Mouse (Mus musculus): ENCODE results near the gene Lrrtm3. TPM values are rescaled to one million over a fixed set of nuclear protein-coding genes. Genes with fewer than 3 reads are reported as not detected.
A peak's percentile ranks its signal among the peaks of the same experiment; 100 is the strongest.

The Lrrtm3 gene
- 0.61 and 0.71 TPM in 2 replicates for polyA plus RNA-seq (2015; fragmentation: Nextera tagmentation; extraction: Ambion mirVana)

GRCm38 (mm10) chr10:64089680-64090460, at the start of gene Lrrtm3:
TSS of gene Lrrtm3 (minus strand) at chr10:64090277.
- Histone ChIP-seq H3K27ac (no peak within 1 kb of the TSS), H3K4me1 (peaks cover 30% of the 10 kb centered on the region), H3K4me3 (replicated peaks) (peak within 1 kb of the TSS; percentile 34), H3K27me3 (peaks cover 47% of the 10 kb centered on the region), H3K9ac (no peak within 1 kb of the TSS), H3K4me2 (peak within 1 kb of the TSS; percentile 59), H3K9me3 (replicated peaks) (no peaks in the 10 kb centered on the region), H3K36me3 (no peaks in the 10 kb centered on the region)
- WGBS, result under 1% methylated on average over 22 of the region's 22 CpGs
- ATAC-seq (replicated peaks; ENCODE audit: low FRiP score), result peak; percentile 94

DNA sequence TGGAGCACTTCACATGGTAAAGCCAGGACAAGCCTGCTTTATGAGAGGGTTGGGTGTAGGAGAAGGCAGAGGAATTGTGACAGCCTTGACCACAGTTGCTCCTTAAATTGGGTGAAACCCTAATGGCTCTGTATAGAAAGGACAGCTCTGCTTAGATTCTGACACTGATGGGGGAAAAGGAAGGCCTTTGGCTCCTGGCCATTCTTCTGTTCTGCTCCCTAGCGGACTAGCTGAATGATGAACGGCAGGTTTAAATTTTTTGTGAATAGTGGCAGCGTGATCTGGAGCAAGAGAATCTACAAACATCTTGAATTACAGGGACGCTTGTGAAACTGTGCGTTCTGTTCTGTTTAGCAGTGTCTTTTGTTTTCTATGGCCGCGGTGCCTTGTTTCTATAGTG, 45.4 kb upstream of the Lrrtm3 start:
- Histone ChIP-seq H3K9ac (no peak overlapping the region), H3K27ac (no peak overlapping the region), H3K4me2 (no peak overlapping the region), H3K9me3 (replicated peaks) (no peaks in the 10 kb centered on the region), H3K36me3 (no peaks in the 10 kb centered on the region), H3K4me1 (no peaks in the 10 kb centered on the region), H3K27me3 (no peaks in the 10 kb centered on the region), H3K4me3 (replicated peaks) (no peak overlapping the region)
- 50% methylated on average over 7 of the region's 7 CpGs for WGBS
- ATAC-seq (replicated peaks; ENCODE audit: low FRiP score), result no peak

DNA sequence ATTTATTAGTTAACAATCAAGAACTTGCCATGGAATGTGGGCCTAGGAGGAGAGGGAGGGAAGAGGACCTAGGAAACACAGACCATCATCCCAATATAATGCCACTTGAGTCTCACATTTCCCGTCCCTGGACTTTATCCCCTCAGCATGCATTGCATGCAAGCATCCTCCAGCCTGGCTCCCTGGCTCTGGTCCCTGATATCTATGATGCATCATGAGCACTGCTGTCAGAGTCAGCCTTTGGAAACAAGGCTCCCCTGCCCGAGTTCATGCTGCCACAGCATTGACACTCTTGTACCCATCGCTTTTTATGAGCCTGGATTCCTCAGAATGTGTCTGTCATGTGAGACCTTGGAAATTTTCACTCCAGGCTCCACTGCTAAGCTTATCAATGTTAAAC, 43.4 kb upstream of the Lrrtm3 start:
- Histone ChIP-seq H3K4me3 (replicated peaks) (no peak overlapping the region), H3K9ac (no peak overlapping the region), H3K36me3 (no peaks in the 10 kb centered on the region), H3K4me1 (no peaks in the 10 kb centered on the region), H3K9me3 (replicated peaks) (no peaks in the 10 kb centered on the region), H3K4me2 (no peak overlapping the region), H3K27ac (no peak overlapping the region), H3K27me3 (no peaks in the 10 kb centered on the region)
- WGBS, result 76% methylated on average over 3 of the region's 3 CpGs
- no peak for ATAC-seq (replicated peaks; ENCODE audit: low FRiP score)

DNA sequence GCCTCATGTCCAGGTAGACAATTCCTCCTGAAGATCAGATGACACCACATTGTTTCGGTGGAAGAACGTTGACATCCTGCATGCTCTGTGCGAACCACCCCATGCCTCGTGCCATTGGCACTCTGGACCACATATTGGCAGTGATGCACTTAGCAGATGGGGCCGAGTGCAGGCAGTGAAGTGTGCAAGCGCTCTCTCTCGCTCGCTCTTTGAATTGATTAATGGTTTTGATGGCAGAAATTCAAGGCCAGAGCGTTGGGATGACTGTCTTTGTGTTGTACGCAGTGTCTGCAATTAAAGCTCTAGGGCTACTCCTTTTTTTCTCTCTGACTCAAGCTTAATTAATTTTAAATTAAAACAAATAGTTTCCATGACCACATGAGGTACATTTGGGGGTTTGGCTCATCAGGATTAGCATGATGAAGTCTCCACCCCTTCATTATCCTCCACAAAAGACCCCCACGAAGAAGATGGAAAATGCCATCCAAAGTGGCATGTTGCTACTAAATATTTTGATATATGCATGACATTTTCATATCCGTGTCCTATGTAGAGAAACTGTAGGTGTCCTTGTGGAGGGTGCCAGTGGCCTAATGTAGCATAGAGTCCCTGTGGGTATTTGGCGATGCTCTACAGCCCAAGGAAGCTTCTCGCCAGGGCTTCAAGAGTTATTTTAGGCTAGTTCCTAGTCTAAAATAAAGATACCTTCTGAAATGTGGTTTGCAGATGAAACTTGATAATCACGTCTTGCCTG, 40.5 kb upstream of the Lrrtm3 start:
- no peak overlapping the region for H3K9ac ChIP-seq
- no peaks in the 10 kb centered on the region for H3K9me3 ChIP-seq (replicated peaks)
- H3K4me2 ChIP-seq, result no peak overlapping the region
- 60% methylated on average over 15 of the region's 15 CpGs for WGBS
- no peak overlapping the region for H3K27ac ChIP-seq
- H3K27me3 ChIP-seq, result no peaks in the 10 kb centered on the region
- peak; percentile 49; the same call in 1 of the 2 replicates for ATAC-seq (replicated peaks; ENCODE audit: low FRiP score)
- H3K4me1 ChIP-seq, result no peaks in the 10 kb centered on the region
- H3K36me3 ChIP-seq, result no peaks in the 10 kb centered on the region
- H3K4me3 ChIP-seq (replicated peaks), result no peak overlapping the region

DNA sequence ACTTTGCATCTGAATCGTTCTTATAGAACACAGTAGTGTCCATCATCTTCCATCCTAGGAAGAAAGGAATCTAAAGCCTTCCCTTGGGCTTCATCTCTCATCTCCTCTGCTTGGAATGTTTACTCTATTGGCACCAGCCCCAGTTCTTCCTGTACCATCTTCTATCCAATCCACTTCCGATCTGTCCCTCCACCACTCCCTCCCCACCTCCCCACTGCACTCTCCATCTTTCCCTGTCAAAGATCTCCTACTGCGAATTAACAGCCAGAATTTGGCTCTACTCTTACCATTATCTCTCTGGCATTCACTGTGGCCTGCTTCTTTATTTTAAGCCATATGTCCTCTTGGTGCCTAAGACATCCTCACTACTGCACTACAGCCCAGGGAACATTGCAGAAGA, 28.8 kb upstream of the Lrrtm3 start:
- WGBS, result 82% methylated on average over 3 of the region's 3 CpGs
- H3K9ac ChIP-seq, result no peak overlapping the region
- H3K9me3 ChIP-seq (replicated peaks), result no peaks in the 10 kb centered on the region
- H3K4me3 ChIP-seq (replicated peaks), result no peak overlapping the region
- H3K27ac ChIP-seq, result no peak overlapping the region
- ATAC-seq (replicated peaks; ENCODE audit: low FRiP score), result no peak
- H3K4me2 ChIP-seq, result no peak overlapping the region
- no peaks in the 10 kb centered on the region for H3K36me3 ChIP-seq
- H3K27me3 ChIP-seq, result no peaks in the 10 kb centered on the region
- H3K4me1 ChIP-seq, result no peaks in the 10 kb centered on the region

DNA sequence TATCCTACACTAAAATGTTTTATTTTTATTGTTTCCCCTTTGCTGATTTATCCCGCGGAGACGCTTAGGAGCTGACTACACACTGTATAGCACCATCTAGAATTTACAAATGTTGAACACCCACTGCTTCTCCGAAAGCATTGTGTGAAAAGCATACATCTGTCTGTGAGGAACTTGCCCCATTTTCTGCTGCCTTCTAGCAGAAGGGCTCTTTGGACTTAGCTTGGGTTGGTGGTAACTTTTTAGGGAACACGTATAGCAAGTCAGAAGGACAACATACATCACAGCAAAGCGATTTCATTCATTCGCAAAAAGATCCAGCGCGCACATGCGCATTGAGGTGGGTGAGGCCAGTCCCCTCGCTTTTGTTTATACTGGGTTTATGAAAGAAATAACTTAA, 25.2 kb upstream of the Lrrtm3 start:
- ATAC-seq (replicated peaks; ENCODE audit: low FRiP score), result no peak
- Histone ChIP-seq H3K27ac (no peak overlapping the region), H3K27me3 (no peaks in the 10 kb centered on the region), H3K36me3 (no peaks in the 10 kb centered on the region), H3K9ac (no peak overlapping the region), H3K4me2 (no peak overlapping the region), H3K9me3 (replicated peaks) (no peaks in the 10 kb centered on the region), H3K4me3 (replicated peaks) (no peak overlapping the region), H3K4me1 (no peaks in the 10 kb centered on the region)
- 94% methylated on average over 11 of the region's 11 CpGs for WGBS

DNA sequence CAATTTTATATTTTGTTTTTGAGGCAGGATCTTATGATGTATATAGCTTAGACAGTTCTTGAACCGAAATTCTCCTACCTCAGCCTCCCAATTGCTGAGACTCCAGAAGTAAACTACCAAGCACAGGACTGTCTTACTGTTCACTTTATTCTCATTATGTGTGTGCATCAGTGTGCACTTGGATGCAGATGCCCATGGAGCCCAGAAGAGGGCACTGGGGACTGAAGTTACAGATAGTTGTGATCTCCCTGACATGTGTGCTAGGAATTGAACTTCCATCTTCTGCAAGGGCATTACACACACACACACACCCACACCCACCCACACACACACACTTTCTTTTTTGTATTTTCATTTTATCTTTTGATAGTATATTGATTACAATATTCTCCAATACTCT, 6.5 kb upstream of the Lrrtm3 start:
- ATAC-seq (replicated peaks; ENCODE audit: low FRiP score), result no peak
- Histone ChIP-seq H3K9me3 (replicated peaks) (no peaks in the 10 kb centered on the region), H3K27me3 (no peaks in the 10 kb centered on the region; the same call in 1 of the 2 replicates), H3K4me2 (no peak overlapping the region), H3K36me3 (no peaks in the 10 kb centered on the region), H3K27ac (no peak overlapping the region), H3K9ac (no peak overlapping the region), H3K4me1 (no peaks in the 10 kb centered on the region), H3K4me3 (replicated peaks) (no peak overlapping the region)
- 97% methylated on average over 1 of the region's 1 CpGs for WGBS

DNA sequence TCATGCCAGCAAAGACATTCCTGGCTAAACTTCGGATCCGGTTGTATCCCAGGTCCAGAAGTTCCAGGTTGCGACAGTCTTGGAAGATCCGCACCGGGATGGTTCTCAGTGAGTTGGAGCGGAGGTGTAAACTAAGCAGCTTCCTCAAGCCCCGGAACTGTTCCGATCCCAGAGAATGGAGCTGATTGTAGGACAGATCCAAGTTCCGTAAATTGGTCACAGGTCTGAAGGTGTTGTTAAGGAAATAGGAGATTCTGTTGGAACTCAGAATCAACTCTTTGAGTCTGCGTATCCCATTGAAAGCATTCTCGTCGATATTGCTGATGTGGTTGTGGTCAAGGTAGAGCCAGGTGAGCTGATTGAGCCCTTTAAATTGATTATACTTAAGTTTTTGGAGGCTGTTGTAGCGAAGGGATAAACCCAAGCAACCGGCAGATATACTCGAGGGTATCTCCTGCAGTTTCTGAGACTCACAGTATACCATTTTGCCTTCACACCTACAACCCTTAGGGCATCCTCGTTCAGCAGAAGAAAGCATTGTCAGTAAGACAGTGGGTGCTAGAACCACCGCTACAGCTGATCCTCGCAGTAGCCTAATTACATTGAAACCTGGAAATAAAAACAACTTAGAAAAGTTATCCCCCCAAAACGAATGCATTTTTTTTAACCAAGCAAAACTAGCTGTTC, 1.2 kb downstream of the Lrrtm3 start:
- Histone ChIP-seq H3K9ac (no peak overlapping the region), H3K4me1 (peaks cover 33% of the 10 kb centered on the region), H3K27ac (no peak overlapping the region), H3K4me2 (no peak overlapping the region), H3K9me3 (replicated peaks) (no peaks in the 10 kb centered on the region), H3K36me3 (no peaks in the 10 kb centered on the region), H3K4me3 (replicated peaks) (no peak overlapping the region), H3K27me3 (peaks cover 52% of the 10 kb centered on the region)
- ATAC-seq (replicated peaks; ENCODE audit: low FRiP score), result no peak
- 20% methylated on average over 19 of the region's 19 CpGs for WGBS

DNA sequence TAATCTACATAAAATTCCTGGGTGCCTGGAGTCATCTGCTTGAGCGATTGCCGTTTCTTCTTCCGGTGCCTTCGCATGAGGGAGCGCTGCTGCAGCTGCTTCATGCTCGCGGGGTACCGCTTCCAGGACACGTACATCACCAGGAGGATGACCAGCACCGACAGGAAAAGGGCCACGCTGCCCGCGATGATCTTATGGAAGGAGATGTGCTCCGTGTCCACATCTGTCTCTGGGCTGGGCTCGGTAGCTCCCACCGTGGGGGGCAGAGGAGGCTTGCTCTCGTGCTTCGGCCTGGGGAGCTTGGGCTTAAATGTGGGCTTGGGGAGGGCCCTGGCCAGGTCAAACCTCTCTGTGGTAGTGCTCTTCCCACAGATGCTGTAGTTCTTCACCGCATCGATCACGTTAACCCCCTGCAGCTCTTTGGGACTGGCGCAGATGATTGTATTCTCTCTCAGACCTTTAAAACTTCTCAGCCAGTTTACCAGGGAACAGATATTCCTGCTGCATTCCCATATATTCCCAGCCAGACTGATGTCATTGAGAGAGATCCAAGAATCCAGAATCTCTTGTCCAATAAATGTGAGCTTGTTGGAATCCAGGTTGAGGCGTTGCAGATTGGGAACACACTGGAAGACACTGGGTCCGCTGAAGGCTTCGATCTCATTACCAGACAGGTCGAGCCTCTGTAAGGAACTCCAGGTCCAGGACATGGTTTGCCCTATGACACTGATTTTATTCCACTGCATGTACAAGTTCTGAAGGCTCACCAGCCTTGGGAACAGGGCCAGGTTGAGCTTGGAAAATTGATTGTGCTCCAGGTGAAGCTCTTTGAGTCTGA, 1.9 kb downstream of the Lrrtm3 start:
- no peaks in the 10 kb centered on the region for H3K9me3 ChIP-seq (replicated peaks)
- peak overlapping the region; percentile 37 for H3K4me3 ChIP-seq (replicated peaks)
- peaks cover 55% of the 10 kb centered on the region for H3K27me3 ChIP-seq
- peaks cover 33% of the 10 kb centered on the region for H3K4me1 ChIP-seq
- no peak overlapping the region for H3K27ac ChIP-seq
- no peak overlapping the region for H3K9ac ChIP-seq
- no peak for ATAC-seq (replicated peaks; ENCODE audit: low FRiP score)
- H3K4me2 ChIP-seq, result peak overlapping the region; percentile 68
- H3K36me3 ChIP-seq, result no peaks in the 10 kb centered on the region
- 5% methylated on average over 26 of the region's 26 CpGs for WGBS

DNA sequence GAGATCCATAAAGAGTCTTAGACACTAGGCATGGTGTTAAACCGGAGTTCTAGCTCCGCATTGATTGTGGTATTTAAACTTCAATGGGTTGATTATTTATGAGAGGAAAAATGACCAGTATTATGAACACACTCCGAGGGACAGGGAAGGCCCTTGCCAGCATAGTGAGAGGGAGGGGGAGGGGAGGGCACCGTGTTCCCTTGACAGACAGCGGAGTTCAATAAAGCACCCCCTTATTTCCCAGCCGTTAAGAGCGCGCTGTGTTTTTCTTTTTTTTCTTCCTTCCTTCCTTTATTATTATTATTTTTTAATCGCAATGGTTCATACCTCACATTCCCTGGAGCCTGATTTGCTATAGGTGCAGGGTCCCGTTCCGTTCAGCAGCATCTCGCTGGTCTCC, 2.6 kb downstream of the Lrrtm3 start:
- Histone ChIP-seq H3K9ac (no peak overlapping the region), H3K4me3 (replicated peaks) (peak overlapping the region; percentile 37), H3K9me3 (replicated peaks) (no peaks in the 10 kb centered on the region), H3K4me2 (peak overlapping the region; percentile 68), H3K36me3 (no peaks in the 10 kb centered on the region), H3K4me1 (peaks cover 33% of the 10 kb centered on the region), H3K27me3 (peaks cover 55% of the 10 kb centered on the region), H3K27ac (no peak overlapping the region)
- ATAC-seq (replicated peaks; ENCODE audit: low FRiP score), result no peak
- 2% methylated on average over 12 of the region's 12 CpGs for WGBS

DNA sequence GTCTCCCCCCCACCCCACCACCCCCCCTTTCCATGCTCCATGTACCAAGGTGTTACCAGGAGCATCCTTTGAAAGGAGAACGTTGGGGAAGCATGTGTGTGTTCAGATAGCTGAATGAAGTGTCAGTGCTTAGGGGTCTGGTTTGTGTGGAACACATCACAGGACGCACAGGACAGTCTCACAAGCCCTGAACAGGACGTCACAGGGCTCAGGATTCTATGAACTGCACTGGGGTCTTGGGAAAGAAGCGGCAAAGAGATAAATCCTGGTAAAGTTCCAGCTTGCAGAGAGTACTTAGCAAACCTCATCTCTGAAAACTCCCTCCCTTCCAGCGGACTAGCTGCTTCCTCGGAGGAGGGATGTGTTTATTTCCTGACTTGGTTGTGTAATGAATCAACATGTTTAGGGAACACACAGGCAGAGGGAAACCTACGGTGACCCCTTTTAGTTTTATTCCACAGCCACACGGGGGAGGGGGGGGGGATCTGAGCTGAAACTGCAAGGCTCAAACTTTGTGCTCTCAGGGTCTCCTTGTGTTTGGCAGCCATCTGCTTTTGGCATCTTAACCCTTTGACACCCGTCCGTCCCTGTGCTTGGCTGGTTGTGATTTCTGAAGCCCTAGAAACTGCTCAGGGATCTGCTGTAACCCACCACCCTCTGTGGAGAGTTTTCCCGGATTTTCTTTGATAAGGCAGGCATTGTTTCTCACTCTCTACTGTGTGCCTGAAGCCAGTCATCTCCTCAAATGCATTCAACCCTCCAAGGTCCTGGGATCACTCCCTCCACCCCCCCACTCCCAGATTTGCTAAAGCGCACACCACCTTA, 3.3 kb downstream of the Lrrtm3 start:
- no peak for ATAC-seq (replicated peaks; ENCODE audit: low FRiP score)
- Histone ChIP-seq H3K4me2 (peak overlapping the region; percentile 68), H3K4me1 (peaks cover 33% of the 10 kb centered on the region), H3K27me3 (peaks cover 55% of the 10 kb centered on the region), H3K27ac (no peak overlapping the region), H3K36me3 (no peaks in the 10 kb centered on the region), H3K9me3 (replicated peaks) (no peaks in the 10 kb centered on the region), H3K4me3 (replicated peaks) (no peak overlapping the region), H3K9ac (no peak overlapping the region)
- 5% methylated on average over 12 of the region's 12 CpGs for WGBS

Measured in kidney, embryonic 15.5 days (tissue).